Mouse (Mus musculus): ENCODE data around the gene Khsrp. TPM values are rescaled to one million over a fixed set of nuclear protein-coding genes. Genes with fewer than 3 reads are reported as not detected.

Khsrp gene
- 42.3 and 44.9 TPM in 2 replicates for polyA plus RNA-seq (2014; fragmentation: Nextera tagmentation; extraction: Ambion mirVana)

GRCm38 (mm10) chr17:57030931-57031660, at the start of gene Khsrp:
TSS of gene Khsrp (minus strand) at chr17:57031522.
- peaks cover 14% of the 10 kb centered on the region for H3K4me1 ChIP-seq (ENCODE audit: control insufficient read depth, insufficient read depth, low read length)
- no peaks in the 10 kb centered on the region for H3K9me3 ChIP-seq (ENCODE audit: control insufficient read depth, low read length)
- H3K27ac ChIP-seq (ENCODE audit: low read depth, low read length) = peak within 1 kb of the TSS; percentile 90
- no peaks in the 10 kb centered on the region for H3K27me3 ChIP-seq (ENCODE audit: control insufficient read depth, insufficient read depth, low read length)
- peak within 1 kb of the TSS; percentile 95 for H3K4me3 ChIP-seq (ENCODE audit: low read depth, low read length)
- WGBS = under 1% methylated on average over 89 of the region's 99 CpGs
- peaks cover 10% of the 10 kb centered on the region for H3K36me3 ChIP-seq (ENCODE audit: control insufficient read depth, insufficient read depth, low read length)
- ATAC-seq (ENCODE audit: low FRiP score) (peak; percentile 0; the same call in 1 of the 2 replicates), DNase-seq (ENCODE audit: low spot score, missing footprints) (peak; percentile 98)
- peak within 1 kb of the TSS; percentile 88 for H3K4me2 ChIP-seq
- peak within 1 kb of the TSS; percentile 96 for H3K9ac ChIP-seq (ENCODE audit: low read length)

- ATAC-seq (ENCODE audit: low FRiP score) (no peak), DNase-seq (ENCODE audit: low spot score, missing footprints) (no peak)
- Histone ChIP-seq H3K4me3 (ENCODE audit: low read depth, low read length) (no peak overlapping the region), H3K36me3 (ENCODE audit: control insufficient read depth, insufficient read depth, low read length) (peaks cover 7% of the 10 kb centered on the region; the same call in 1 of the 2 replicates), H3K9me3 (ENCODE audit: control insufficient read depth, low read length) (no peaks in the 10 kb centered on the region), H3K9ac (ENCODE audit: low read length) (no peak overlapping the region), H3K27ac (ENCODE audit: low read depth, low read length) (no peak overlapping the region), H3K4me1 (ENCODE audit: control insufficient read depth, insufficient read depth, low read length) (0 out of 2 replicates have a peak, but pooled peaks cover 2% of the 10 kb centered on the region), H3K4me2 (no peak overlapping the region), H3K27me3 (ENCODE audit: control insufficient read depth, insufficient read depth, low read length) (no peaks in the 10 kb centered on the region)
- WGBS = 78% methylated on average over 3 of the region's 3 CpGs
Measured at GRCm38 (mm10) chr17:57079919-57080318, 48.6 kb upstream of the Khsrp start.

GRCm38 (mm10) chr17:57078336-57078735, 47.0 kb upstream of the Khsrp start, which contains the start of gene Dennd1c:
TSS of gene Dennd1c (minus strand) at chr17:57078514.
- peak; percentile 23; the same call in 1 of the 2 replicates for ATAC-seq (ENCODE audit: low FRiP score)
- no peak within 1 kb of the TSS for H3K27ac ChIP-seq (ENCODE audit: low read depth, low read length)
- DNase-seq (ENCODE audit: low spot score, missing footprints) = no peak
- H3K4me2 ChIP-seq = no peak within 1 kb of the TSS
- H3K9ac ChIP-seq (ENCODE audit: low read length) = no peak within 1 kb of the TSS
- H3K36me3 ChIP-seq (ENCODE audit: control insufficient read depth, insufficient read depth, low read length) = peaks cover 7% of the 10 kb centered on the region; the same call in 1 of the 2 replicates
- H3K27me3 ChIP-seq (ENCODE audit: control insufficient read depth, insufficient read depth, low read length) = no peaks in the 10 kb centered on the region
- H3K4me3 ChIP-seq (ENCODE audit: low read depth, low read length) = no peak within 1 kb of the TSS
- WGBS = 59% methylated on average over 6 of the region's 6 CpGs
- H3K4me1 ChIP-seq (ENCODE audit: control insufficient read depth, insufficient read depth, low read length) = no peaks in the 10 kb centered on the region
- no peaks in the 10 kb centered on the region for H3K9me3 ChIP-seq (ENCODE audit: control insufficient read depth, low read length)

GRCm38 (mm10) chr17:57076916-57077315, 45.6 kb upstream of the Khsrp start:
- no peak overlapping the region for H3K4me2 ChIP-seq
- no peaks in the 10 kb centered on the region for H3K9me3 ChIP-seq (ENCODE audit: control insufficient read depth, low read length)
- DNase-seq (ENCODE audit: low spot score, missing footprints) = no peak
- H3K4me3 ChIP-seq (ENCODE audit: low read depth, low read length) = no peak overlapping the region
- ATAC-seq (ENCODE audit: low FRiP score) = no peak
- H3K27ac ChIP-seq (ENCODE audit: low read depth, low read length) = no peak overlapping the region
- no peak overlapping the region for H3K9ac ChIP-seq (ENCODE audit: low read length)
- H3K36me3 ChIP-seq (ENCODE audit: control insufficient read depth, insufficient read depth, low read length) = peaks cover 7% of the 10 kb centered on the region; the same call in 1 of the 2 replicates
- WGBS = 58% methylated on average over 3 of the region's 3 CpGs
- no peaks in the 10 kb centered on the region for H3K4me1 ChIP-seq (ENCODE audit: control insufficient read depth, insufficient read depth, low read length)
- no peaks in the 10 kb centered on the region; the same call in 1 of the 2 replicates for H3K27me3 ChIP-seq (ENCODE audit: control insufficient read depth, insufficient read depth, low read length)

GRCm38 (mm10) chr17:57070699-57071098, 39.4 kb upstream of the Khsrp start:
- DNase-seq (ENCODE audit: low spot score, missing footprints) = peak; percentile 88
- H3K4me1 ChIP-seq (ENCODE audit: control insufficient read depth, insufficient read depth, low read length) = no peaks in the 10 kb centered on the region; the same call in 1 of the 2 replicates
- no peaks in the 10 kb centered on the region for H3K9me3 ChIP-seq (ENCODE audit: control insufficient read depth, low read length)
- no peaks in the 10 kb centered on the region for H3K36me3 ChIP-seq (ENCODE audit: control insufficient read depth, insufficient read depth, low read length)
- peak overlapping the region; percentile 28 for H3K4me2 ChIP-seq
- 4% methylated on average over 11 of the region's 11 CpGs for WGBS
- H3K27ac ChIP-seq (ENCODE audit: low read depth, low read length) = no peak overlapping the region
- 0 out of 2 replicates have a peak overlapping the region, but pooled peaks have one; percentile 9 for H3K4me3 ChIP-seq (ENCODE audit: low read depth, low read length)
- no peak overlapping the region; the same call in 1 of the 2 replicates for H3K9ac ChIP-seq (ENCODE audit: low read length)
- H3K27me3 ChIP-seq (ENCODE audit: control insufficient read depth, insufficient read depth, low read length) = no peaks in the 10 kb centered on the region; the same call in 1 of the 2 replicates
- peak; percentile 71 for ATAC-seq (ENCODE audit: low FRiP score)

GRCm38 (mm10) chr17:57070272-57070671, 39.0 kb upstream of the Khsrp start:
- peak overlapping the region; percentile 47 for H3K9ac ChIP-seq (ENCODE audit: low read length)
- no peaks in the 10 kb centered on the region for H3K36me3 ChIP-seq (ENCODE audit: control insufficient read depth, insufficient read depth, low read length)
- H3K9me3 ChIP-seq (ENCODE audit: control insufficient read depth, low read length) = no peaks in the 10 kb centered on the region
- 13% methylated on average over 9 of the region's 9 CpGs for WGBS
- no peak for ATAC-seq (ENCODE audit: low FRiP score)
- no peaks in the 10 kb centered on the region; the same call in 1 of the 2 replicates for H3K27me3 ChIP-seq (ENCODE audit: control insufficient read depth, insufficient read depth, low read length)
- 0 out of 2 replicates have a peak overlapping the region, but pooled peaks have one; percentile 9 for H3K4me3 ChIP-seq (ENCODE audit: low read depth, low read length)
- peak overlapping the region; percentile 28 for H3K4me2 ChIP-seq
- DNase-seq (ENCODE audit: low spot score, missing footprints) = no peak
- H3K27ac ChIP-seq (ENCODE audit: low read depth, low read length) = no peak overlapping the region
- H3K4me1 ChIP-seq (ENCODE audit: control insufficient read depth, insufficient read depth, low read length) = no peaks in the 10 kb centered on the region; the same call in 1 of the 2 replicates

- Histone ChIP-seq H3K27ac (ENCODE audit: low read depth, low read length) (no peak overlapping the region), H3K4me2 (no peak overlapping the region), H3K4me1 (ENCODE audit: control insufficient read depth, insufficient read depth, low read length) (peaks cover 4% of the 10 kb centered on the region), H3K9me3 (ENCODE audit: control insufficient read depth, low read length) (no peaks in the 10 kb centered on the region), H3K27me3 (ENCODE audit: control insufficient read depth, insufficient read depth, low read length) (peaks cover 17% of the 10 kb centered on the region), H3K9ac (ENCODE audit: low read length) (no peak overlapping the region), H3K4me3 (ENCODE audit: low read depth, low read length) (no peak overlapping the region), H3K36me3 (ENCODE audit: control insufficient read depth, insufficient read depth, low read length) (no peaks in the 10 kb centered on the region)
- ATAC-seq (ENCODE audit: low FRiP score) = no peak
- DNase-seq (ENCODE audit: low spot score, missing footprints) = no peak
- WGBS = 64% methylated on average over 5 of the region's 5 CpGs
Measured at GRCm38 (mm10) chr17:57066908-57067307, 35.6 kb upstream of the Khsrp start.

GRCm38 (mm10) chr17:57063031-57063430, 31.7 kb upstream of the Khsrp start:
- peaks cover 27% of the 10 kb centered on the region for H3K27me3 ChIP-seq (ENCODE audit: control insufficient read depth, insufficient read depth, low read length)

GRCm38 (mm10) chr17:57062548-57062947, 31.2 kb upstream of the Khsrp start:
- H3K27ac ChIP-seq (ENCODE audit: low read depth, low read length) = no peak overlapping the region
- no peak for DNase-seq (ENCODE audit: low spot score, missing footprints)
- peaks cover 27% of the 10 kb centered on the region for H3K27me3 ChIP-seq (ENCODE audit: control insufficient read depth, insufficient read depth, low read length)

More at GRCm38 (mm10) chr17:57063031-57063430, 31.7 kb upstream of the Khsrp start:
- Histone ChIP-seq H3K4me1 (ENCODE audit: control insufficient read depth, insufficient read depth, low read length) (peaks cover 15% of the 10 kb centered on the region), H3K27ac (ENCODE audit: low read depth, low read length) (no peak overlapping the region), H3K9ac (ENCODE audit: low read length) (no peak overlapping the region), H3K4me2 (no peak overlapping the region), H3K36me3 (ENCODE audit: control insufficient read depth, insufficient read depth, low read length) (no peaks in the 10 kb centered on the region), H3K9me3 (ENCODE audit: control insufficient read depth, low read length) (no peaks in the 10 kb centered on the region), H3K4me3 (ENCODE audit: low read depth, low read length) (no peak overlapping the region)
- WGBS = 9% methylated on average over 8 of the region's 8 CpGs
- DNase-seq (ENCODE audit: low spot score, missing footprints) (no peak), ATAC-seq (ENCODE audit: low FRiP score) (no peak)

More at GRCm38 (mm10) chr17:57062548-57062947, 31.2 kb upstream of the Khsrp start:
- Histone ChIP-seq H3K4me1 (ENCODE audit: control insufficient read depth, insufficient read depth, low read length) (peaks cover 15% of the 10 kb centered on the region), H3K9me3 (ENCODE audit: control insufficient read depth, low read length) (no peaks in the 10 kb centered on the region), H3K4me3 (ENCODE audit: low read depth, low read length) (peak overlapping the region; percentile 23), H3K9ac (ENCODE audit: low read length) (no peak overlapping the region), H3K4me2 (peak overlapping the region; percentile 36), H3K36me3 (ENCODE audit: control insufficient read depth, insufficient read depth, low read length) (no peaks in the 10 kb centered on the region)
- ATAC-seq (ENCODE audit: low FRiP score) = no peak
- 1% methylated on average over 22 of the region's 22 CpGs for WGBS
